Mouse (Mus musculus): Measurements from ENCODE around the gene Ccdc160.

Gene Ccdc160

DNA sequence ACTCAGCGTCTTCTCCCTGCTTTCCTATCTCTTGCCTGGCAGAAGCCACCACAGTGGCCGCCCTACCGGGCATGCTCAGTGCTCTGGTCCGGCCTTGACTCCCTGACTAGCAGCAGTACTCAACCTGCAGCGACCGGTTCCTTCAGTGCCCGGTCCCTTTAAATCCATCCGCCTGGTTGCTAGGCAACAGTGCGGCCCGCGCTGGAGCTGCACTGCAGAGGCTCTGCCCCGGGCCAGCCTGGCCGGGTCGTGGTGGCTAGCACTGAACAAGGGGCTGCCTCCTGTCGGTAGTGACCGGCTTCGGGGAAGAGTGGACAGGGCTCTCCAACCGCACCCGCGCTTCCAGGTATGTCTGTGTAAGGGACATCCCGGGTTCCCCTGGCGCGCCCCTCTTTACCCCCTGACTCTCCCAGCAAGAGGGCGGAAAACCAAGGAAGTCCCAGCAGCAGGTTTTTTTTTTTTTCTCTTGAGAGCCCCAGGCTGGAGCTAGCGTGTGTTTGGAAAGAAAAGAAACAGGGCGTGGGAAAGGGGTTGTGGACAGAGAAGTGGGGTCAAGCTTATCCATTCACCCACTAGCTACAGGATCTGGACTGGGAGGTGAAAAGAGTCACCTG, at the start of gene Ccdc160:
Gene Ccdc160 (plus strand): TSS at position 221 of the 614 bp plus-strand sequence.
- no peak for DNase-seq (ENCODE audit: extremely low read depth, insufficient read length, low spot score)

DNA sequence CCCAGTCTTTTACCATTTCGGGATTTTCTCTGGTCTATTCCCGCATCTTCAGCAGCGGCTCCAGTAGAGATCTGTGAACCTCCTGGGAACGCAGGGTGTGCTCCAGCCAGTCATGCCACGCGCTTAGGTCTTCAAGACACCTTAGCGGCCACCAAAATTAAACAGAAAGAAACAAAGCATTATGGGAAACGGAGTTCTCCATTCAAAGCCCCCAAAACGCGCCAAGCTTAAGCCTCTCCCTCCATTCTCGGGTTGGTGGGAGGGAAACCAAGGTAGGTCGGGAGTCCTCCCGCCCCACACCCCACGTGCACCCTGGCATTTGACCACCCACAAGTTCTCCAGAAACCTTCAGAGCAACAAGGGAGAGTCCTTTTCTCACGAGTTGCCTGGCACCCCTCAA, 47.2 kb upstream of the Ccdc160 start:
- DNase-seq (ENCODE audit: extremely low read depth, insufficient read length, low spot score) = no peak

- DNase-seq (ENCODE audit: extremely low read depth, insufficient read length, low spot score) = peak; percentile 3
These were observed 46.6 kb upstream of the Ccdc160 start for GRCm38 (mm10) chrX:52744201-52745051.

DNA sequence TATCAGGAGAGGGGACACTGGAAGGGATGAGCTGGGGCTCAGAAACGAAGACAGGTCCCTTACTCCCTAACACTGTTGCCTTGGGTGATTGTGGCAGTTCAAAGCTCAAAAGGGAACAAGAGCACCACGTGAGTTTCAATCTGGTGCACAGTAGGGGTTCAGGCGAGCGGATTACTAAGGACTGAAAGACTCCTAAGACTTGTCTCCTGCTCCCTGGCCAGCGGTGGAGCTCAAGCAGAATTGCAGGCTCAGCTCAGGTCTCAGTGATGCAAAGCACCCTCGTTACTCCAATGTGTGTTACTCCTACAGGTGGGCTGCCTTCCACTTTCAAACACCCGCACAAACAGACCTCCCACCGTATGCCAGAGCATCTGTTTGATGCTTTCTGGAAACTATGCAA, 45.5 kb upstream of the Ccdc160 start:
- no peak for DNase-seq (ENCODE audit: extremely low read depth, insufficient read length, low spot score)

DNA sequence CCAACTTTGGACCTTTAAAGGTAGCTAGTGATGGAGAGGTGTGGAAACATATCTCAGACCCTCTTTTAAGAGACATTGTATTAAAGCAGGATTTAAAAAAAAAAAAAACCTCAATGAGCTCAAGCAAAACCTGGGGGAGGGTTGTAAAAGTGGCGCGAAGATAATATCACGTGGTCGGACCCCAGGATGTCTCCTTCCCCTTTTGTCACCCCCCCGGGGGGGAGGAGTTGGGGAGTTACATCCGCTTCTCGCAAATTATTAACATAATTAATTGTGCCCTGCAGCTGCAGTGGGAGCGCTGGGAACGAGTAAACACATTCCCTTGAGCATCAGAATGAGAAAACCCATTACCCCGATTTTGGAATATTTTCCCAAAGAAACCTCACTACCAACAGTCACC, 45.1 kb upstream of the Ccdc160 start:
- DNase-seq (ENCODE audit: extremely low read depth, insufficient read length, low spot score) = no peak

GRCm38 (mm10) chrX:52746849-52747248, 44.2 kb upstream of the Ccdc160 start:
- DNase-seq (ENCODE audit: extremely low read depth, insufficient read length, low spot score) = no peak

DNA sequence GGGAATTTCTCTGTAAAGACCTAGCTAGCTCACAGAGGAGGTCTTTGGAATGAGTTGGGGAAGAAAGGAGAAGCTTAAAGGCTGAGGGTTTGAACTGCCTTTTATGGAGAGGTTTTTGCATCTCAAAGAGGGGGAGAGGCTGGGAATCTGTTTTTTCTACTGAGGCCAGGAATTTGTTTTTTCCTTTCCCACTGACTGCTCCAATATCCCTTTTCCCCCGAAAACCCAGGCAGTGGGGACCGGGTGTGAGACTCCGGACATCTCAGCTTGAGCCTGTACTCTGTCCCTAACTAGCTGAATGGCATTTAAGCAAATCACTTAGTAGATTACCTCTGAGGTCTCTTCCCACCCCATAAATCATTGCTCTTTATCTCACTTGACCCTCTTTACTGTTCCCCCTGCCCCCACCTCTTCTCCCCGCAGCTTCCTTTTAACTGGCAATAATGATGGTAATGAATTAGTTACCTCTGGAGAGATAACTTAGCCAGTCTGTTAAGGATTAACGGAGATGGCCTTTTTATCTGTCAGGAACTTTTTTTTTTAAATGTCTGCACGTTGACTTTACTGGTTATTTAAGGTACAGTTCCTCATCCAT, 37.4 kb upstream of the Ccdc160 start:
- DNase-seq (ENCODE audit: extremely low read depth, insufficient read length, low spot score) = no peak

DNA sequence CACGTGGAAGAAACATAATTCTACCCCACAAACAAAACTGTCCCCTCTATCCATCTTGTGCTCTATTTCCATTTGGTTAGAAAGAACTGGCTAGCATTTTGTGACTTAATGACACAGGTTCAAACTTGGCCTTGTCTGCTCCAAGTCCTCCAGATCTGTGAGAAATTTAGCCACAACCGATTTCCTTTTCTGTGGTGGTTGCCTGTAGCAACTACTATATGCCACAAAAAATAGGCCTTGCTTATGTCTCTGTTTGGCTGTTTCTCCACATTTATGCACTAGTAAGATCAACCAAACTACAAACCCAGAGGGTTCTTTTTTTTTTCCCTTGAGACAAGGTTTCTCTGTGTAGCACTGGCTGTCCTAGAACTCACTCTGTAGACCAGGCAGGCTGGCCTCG, 33.8 kb upstream of the Ccdc160 start:
- DNase-seq (ENCODE audit: extremely low read depth, insufficient read length, low spot score) = no peak

DNA sequence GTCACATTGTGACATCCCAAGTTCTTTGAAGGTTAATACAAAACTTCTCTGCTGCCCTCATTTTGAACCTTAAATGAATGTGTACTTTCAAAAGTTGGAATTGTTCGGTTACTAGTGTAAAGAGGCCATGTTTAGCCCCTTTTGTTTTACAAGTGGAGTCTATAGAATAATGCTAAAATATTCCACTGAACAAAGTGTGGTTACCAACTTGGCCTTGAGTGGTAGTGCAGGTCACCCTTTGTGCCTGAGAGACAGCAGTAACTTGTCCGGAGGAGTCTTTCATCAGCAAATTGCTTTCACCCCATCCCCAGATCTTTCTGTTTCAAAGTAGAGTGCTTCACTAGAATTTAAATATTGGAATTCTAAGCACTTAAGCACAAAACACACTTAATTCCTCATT, 31.8 kb upstream of the Ccdc160 start:
- DNase-seq (ENCODE audit: extremely low read depth, insufficient read length, low spot score) = no peak

DNA sequence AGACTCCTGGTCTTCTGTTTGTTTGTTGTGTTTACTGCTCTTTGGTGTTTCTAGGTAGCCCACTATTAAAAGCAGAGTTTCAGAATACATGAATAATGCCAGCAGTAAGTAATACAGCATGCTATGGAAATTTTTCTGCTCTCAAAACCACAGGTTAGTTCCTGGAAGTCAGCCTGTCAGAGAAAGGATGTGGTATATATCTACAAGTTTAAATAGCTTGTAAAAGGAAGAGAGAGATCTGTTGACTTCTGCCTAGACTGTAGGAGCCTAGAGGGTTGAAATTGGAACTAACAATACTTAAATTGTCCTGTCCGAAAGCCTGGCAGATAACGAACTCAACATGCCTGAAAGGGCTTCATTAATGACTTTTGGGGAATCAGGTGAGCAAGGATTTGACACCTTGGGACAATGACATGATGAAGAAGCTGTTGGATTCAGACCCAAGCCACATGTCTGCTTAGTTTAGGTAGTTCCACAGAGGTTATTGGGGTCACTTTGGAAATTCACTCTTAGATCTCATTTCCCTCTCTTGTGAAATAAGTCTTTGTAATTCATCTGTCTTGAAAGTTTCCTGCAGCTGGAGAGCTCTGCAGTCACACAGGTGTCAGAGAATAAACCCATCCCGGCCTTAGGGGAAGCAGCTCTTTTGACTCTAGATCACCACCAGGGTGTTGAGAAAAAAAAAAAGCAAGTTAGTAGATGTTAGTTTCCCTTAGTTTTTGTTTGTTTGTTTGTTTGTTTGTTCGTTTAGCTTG, 30.6 kb upstream of the Ccdc160 start:
- DNase-seq (ENCODE audit: extremely low read depth, insufficient read length, low spot score) = no peak

GRCm38 (mm10) chrX:52762221-52762620, 28.8 kb upstream of the Ccdc160 start:
- no peak for DNase-seq (ENCODE audit: extremely low read depth, insufficient read length, low spot score)

DNA sequence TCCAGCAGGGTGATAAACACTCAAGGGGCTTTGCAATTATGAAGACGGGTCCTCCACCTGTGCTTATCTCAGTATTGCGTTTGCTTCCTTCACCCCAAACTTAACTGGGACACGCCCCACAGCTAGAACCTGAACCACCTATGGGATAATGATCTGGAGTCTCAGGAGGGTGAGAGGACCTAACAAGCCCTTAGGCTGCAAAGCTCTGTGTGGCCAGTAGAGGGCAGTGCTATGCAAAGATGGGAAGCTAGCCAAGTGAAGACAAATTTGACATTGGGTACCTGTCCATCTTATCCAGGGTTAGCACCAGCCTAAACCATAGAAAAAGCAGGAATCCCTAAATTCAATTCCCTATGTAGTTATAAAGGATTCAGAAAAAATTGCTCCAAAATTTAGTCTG, 15.0 kb upstream of the Ccdc160 start:
- no peak for DNase-seq (ENCODE audit: extremely low read depth, insufficient read length, low spot score)

- no peak for DNase-seq (ENCODE audit: extremely low read depth, insufficient read length, low spot score)
These were observed 13.3 kb upstream of the Ccdc160 start for GRCm38 (mm10) chrX:52777671-52778070.

DNA sequence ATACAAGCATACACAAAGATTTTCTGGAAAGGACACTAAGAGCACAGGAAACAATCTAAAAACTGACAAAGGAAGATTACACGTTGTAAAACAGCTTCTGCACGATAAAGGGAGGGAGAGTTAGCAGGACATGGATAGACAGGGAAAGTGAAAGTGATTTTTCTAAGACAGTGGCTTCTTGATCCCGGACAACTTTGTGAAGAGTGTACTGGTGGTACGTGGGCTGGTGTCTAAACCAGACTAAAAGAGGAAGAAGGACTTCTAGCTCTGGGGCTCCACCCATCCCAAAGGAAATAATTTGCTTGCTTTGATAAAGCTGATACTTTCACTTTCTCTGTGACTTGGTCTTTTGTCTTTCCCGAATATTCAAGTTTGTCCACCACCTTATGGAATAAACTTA, 7.1 kb upstream of the Ccdc160 start:
- no peak for DNase-seq (ENCODE audit: extremely low read depth, insufficient read length, low spot score)

DNA sequence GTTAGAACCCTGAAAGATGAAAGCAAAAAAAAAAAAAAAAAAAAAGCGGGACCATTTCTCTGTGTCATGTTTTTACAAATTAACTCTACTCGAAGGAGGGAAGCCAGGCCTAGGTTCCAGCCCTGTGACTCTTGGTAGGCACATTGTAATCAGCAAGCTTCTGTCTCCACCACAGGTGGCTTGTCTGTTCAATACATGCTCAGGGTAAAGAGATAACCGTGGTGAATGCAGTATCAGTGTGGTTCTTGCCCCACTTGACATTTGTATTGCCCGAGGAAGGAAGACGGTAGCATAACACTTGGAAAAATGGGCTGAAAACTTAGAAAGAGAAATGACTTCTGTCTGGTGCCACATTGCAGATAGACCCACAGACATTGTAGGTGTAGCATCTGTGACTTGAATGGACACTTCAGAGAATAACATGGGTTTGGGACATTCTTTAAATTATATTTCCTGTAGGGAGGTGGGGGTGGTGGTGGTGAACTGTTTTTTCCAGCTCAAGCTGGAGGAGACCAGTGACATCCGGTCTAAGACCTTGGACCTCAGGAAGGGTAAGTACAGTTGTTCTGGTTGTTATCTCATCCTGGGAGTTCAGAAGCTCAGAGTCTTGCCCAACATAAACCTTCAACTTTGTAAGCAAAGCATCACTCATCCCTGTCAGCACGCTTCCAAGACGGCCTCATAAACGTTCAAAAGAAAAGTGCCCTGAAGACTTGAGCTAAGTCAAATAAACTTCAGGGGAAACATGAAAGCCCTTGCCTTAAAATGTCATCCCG, 1.1 kb downstream of the Ccdc160 start:
- no peak for DNase-seq (ENCODE audit: extremely low read depth, insufficient read length, low spot score)

GRCm38 (mm10) chrX:52792861-52793260, 1.9 kb downstream of the Ccdc160 start:
- no peak for DNase-seq (ENCODE audit: extremely low read depth, insufficient read length, low spot score)

- no peak for DNase-seq (ENCODE audit: extremely low read depth, insufficient read length, low spot score)
These were observed 4.8 kb downstream of the Ccdc160 start for GRCm38 (mm10) chrX:52795816-52796215.

- no peak for DNase-seq (ENCODE audit: extremely low read depth, insufficient read length, low spot score)
These were observed 6.1 kb downstream of the Ccdc160 start for GRCm38 (mm10) chrX:52797031-52797625.

GRCm38 (mm10) chrX:52798255-52798654, 7.3 kb downstream of the Ccdc160 start:
- no peak for DNase-seq (ENCODE audit: extremely low read depth, insufficient read length, low spot score)

DNA sequence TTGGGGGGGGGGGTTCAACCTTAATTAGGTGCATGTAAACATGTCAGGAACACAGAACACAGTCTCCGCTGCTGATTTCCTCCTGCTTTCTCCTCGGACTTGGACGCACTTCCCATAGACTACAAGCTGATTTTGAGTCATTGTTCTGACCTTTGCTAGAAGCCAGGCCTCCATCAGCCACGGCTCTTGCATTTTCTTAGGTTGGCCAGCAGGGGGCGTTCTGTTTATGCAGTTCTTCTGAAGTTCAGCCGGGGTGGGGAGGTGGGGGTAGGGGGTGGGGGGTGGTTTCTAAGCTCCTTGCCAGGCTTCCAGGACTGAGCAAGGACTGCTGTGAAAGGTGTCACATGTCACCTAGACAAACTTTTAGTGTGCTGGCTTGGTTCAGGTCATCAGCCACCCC, 8.6 kb downstream of the Ccdc160 start:
- DNase-seq (ENCODE audit: extremely low read depth, insufficient read length, low spot score) = no peak

Measured in 3134 (cell line).